Mouse (Mus musculus) heart, embryonic 11.5 days (tissue): ENCODE data around the gene Shroom1. TPM values are rescaled to one million over a fixed set of nuclear protein-coding genes. Genes with fewer than 3 reads are reported as not detected.
A peak's percentile ranks its signal among the peaks of the same experiment; 100 is the strongest.
"Not testable (repeated sequence)": the region's sequence is repeated elsewhere in the genome, so short reads cannot be mapped to it uniquely, and the experiment has no call there.

Source experiments
- ATAC-seq: fragments of 200-750 bp; cut with Nextera tagmentation; replicated peaks from 2 replicates; pipeline ENCODE4 v1.8.0; 2017; ENCODE audit warnings: moderate library complexity; ENCODE audit not compliant: insufficient number of reproducible peaks, low FRiP score, low TSS enrichment
- H3K27ac ChIP-seq: fragments of 300-500 bp; sonication (generic); 2 replicates; pipeline ENCODE4 v1.5.1; 2014; ENCODE audit warnings: mild to moderate bottlenecking, low read depth, low read length
- H3K27me3 ChIP-seq: fragments of 300-500 bp; sonication (generic); 2 replicates; pipeline ENCODE4 v1.6.1; 2014; ENCODE audit warnings: mild to moderate bottlenecking, low read length, mixed read lengths; ENCODE audit not compliant: control insufficient read depth, insufficient read depth
- H3K36me3 ChIP-seq: fragments of 300-500 bp; sonication (generic); 2 replicates; pipeline ENCODE4 v1.6.1; 2014; ENCODE audit warnings: mild to moderate bottlenecking, low read length, moderate library complexity, mixed read lengths; ENCODE audit not compliant: control insufficient read depth, insufficient read depth
- H3K4me1 ChIP-seq: fragments of 300-500 bp; sonication (generic); 2 replicates; pipeline ENCODE4 v1.6.1; 2014; ENCODE audit warnings: low read length; ENCODE audit not compliant: control insufficient read depth, insufficient read depth
- H3K4me2 ChIP-seq: fragments of 300-500 bp; sonication (generic); 2 replicates; pipeline ENCODE4 v1.6.1; 2014; ENCODE audit warnings: mild to moderate bottlenecking, moderate library complexity
- H3K4me3 ChIP-seq: fragments of 300-500 bp; sonication (generic); 2 replicates; pipeline ENCODE4 v1.5.1; 2014; ENCODE audit warnings: low read depth, low read length
- H3K9ac ChIP-seq: fragments of 300-500 bp; sonication (generic); 2 replicates; pipeline ENCODE4 v1.6.1; 2014; ENCODE audit warnings: mild to moderate bottlenecking, low read depth, low read length, moderate library complexity
- H3K9me3 ChIP-seq: fragments of 300-500 bp; sonication (generic); replicated peaks from 2 replicates; pipeline ENCODE4 v1.6.1; 2016; ENCODE audit warnings: low read length; ENCODE audit not compliant: control insufficient read depth
- WGBS: fragments of 180-500 bp; shearing (Covaris S2); extraction: QIAGEN DNeasy Blood & Tissue Kit; methylation state at CpG from one replicate; pipeline ENCODE4 v1.1.7; 2014; ENCODE audit not compliant: insufficient replicate concordance; 5-methylcytosine and 5-hydroxymethylcytosine counted together
- polyA plus RNA-seq: library from polyadenylated mRNA; unstranded; fragments of >200 nt; fragmentation: Nextera tagmentation; extraction: Ambion mirVana; gene quantifications from 2 replicates; pipeline ENCODE4 v1.2.1, GENCODE M21; 2014

Gene Shroom1
- polyA plus RNA-seq, 1 experiment from 2014 or later, result 3.3 TPM

DNA sequence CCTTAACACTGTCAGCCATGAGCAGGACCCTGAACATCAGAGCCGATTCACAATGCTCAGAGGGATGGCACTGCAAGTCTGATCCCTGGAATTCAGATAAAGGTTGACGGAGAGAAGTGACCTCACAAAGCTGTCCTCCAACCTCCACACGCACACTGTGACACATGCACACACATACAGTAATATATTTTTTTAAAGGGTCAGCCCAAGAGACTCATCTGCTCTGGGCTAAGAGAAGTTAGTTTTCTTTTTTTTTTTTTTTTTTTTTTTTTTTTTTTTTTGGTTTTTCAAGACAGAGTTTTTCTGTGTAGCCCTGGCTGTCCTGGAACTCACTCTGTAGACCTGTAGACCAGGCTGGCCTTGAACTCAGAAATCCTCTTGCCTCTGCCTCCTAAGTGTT, 30.1 kb upstream of the Shroom1 start:
- H3K4me1 ChIP-seq, ATAC-seq, H3K9ac ChIP-seq, H3K36me3 ChIP-seq, H3K27me3 ChIP-seq, H3K4me2 ChIP-seq, H3K9me3 ChIP-seq, H3K4me3 ChIP-seq: not testable (repeated sequence)
- H3K27ac ChIP-seq, result peak overlapping the region; percentile 10; the same call in 1 of the 2 replicates
- 51% methylated on average over 3 of the region's 3 CpGs for WGBS

DNA sequence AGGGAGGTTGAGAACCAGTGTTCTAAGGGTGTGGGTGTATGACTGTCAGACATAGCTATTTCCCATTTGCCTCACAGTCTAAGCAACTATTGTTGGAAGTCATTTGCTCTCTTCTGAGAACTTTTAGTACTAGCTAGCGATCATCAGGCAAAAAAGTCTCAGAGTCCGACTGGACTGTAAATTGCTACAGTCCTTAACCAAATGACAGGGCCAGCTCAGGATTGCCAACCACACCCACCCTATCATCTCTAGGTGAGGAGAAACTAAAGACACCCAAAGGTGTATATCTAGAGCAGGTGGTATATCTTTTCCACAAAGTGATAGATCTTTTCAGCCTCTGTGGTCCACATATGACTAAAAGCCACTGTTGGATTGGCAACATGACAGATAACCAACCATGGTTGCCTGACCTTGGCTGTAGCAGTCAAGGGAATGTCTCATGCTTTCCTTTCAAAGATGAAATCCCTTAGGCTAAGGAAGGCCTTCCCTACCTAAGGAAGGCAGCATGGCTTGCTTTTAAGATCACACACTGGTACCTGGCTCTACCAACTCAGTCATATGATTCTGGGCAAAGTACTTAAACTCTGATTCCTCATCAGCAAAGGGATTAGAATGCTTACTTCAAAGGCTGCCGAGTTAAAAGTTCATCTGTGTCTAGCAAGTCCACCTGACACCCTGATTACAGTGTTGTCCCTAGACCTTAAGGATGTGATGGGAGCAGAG, 28.9 kb upstream of the Shroom1 start:
- Histone ChIP-seq H3K9me3 (no peaks in the 10 kb centered on the region), H3K27ac (no peak overlapping the region), H3K4me3 (no peak overlapping the region), H3K27me3 (no peaks in the 10 kb centered on the region), H3K9ac (no peak overlapping the region), H3K4me1 (peaks cover 10% of the 10 kb centered on the region; the same call in 1 of the 2 replicates), H3K4me2 (no peak overlapping the region), H3K36me3 (peaks cover 8% of the 10 kb centered on the region)
- no peak for ATAC-seq
- WGBS, result 85% methylated on average over 3 of the region's 3 CpGs

DNA sequence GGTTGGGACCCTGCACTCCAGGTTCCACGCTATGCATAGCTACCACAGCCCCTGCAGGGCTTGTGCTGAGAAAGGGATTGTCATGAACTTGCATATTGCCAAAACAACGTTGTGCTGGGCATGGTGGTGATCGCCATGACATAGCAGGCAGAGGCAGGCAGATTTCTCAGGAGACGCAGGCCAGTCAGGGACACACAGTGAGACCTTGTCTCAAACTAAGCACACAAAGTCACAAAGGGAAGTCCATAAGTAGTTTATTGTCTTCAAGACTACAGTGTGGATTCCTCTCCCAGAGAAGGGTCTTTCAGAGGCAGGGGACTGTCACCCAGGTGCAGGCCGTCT, 28.3 kb upstream of the Shroom1 start:
- WGBS, result 91% methylated on average over 5 of the region's 5 CpGs
- Histone ChIP-seq H3K9me3 (no peaks in the 10 kb centered on the region), H3K27ac (no peak overlapping the region), H3K27me3 (no peaks in the 10 kb centered on the region), H3K4me3 (no peak overlapping the region), H3K9ac (no peak overlapping the region), H3K36me3 (peaks cover 8% of the 10 kb centered on the region), H3K4me1 (peaks cover 10% of the 10 kb centered on the region; the same call in 1 of the 2 replicates), H3K4me2 (no peak overlapping the region)
- ATAC-seq, result no peak

DNA sequence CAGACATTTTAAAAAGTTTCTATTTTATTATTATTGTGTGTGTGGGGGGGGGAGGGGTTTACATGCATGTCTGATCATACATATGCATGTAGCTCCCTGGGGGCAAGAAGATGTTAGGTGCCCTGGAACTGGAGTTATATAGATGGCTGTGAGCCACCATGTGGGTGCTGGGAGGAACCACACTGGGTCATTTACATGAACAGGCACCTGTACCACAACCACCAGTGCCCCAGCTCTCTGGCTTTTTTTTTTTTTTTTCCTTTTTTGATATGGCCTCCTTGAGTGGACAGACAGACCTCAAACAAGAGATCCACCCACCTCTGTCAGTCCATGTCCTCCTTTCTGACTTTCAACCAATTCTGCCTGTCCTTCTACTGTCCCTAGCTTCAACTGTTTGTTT, 27.8 kb upstream of the Shroom1 start:
- Histone ChIP-seq H3K36me3 (peaks cover 8% of the 10 kb centered on the region), H3K27ac (no peak overlapping the region), H3K4me1 (peaks cover 10% of the 10 kb centered on the region; the same call in 1 of the 2 replicates), H3K4me3 (no peak overlapping the region; the same call in 1 of the 2 replicates), H3K9me3 (no peaks in the 10 kb centered on the region), H3K27me3 (no peaks in the 10 kb centered on the region), H3K9ac (no peak overlapping the region), H3K4me2 (peak overlapping the region; percentile 72)
- ATAC-seq, result no peak

DNA sequence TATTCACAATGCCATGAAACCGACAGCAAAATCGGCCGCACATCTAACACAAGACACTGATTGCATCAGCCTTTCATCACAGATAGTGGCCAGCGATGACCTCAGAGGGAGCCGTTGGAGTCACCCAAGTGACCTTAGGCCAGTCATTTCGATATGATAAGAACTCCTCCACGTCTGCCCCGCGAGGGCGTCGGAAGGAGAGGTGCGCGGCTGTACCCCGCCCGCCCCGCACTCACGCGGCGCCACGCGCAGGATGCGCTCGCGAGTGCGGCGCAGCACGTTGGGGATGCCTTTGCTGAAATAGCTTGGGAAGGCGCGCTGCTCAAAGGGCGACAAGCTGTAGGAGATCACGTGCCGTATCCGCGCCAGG, 26.7 kb upstream of the Shroom1 start:
- Histone ChIP-seq H3K27ac (peak overlapping the region; percentile 89), H3K9ac (peak overlapping the region; percentile 97), H3K27me3 (no peaks in the 10 kb centered on the region), H3K4me1 (peaks cover 10% of the 10 kb centered on the region; the same call in 1 of the 2 replicates), H3K4me3 (peak overlapping the region; percentile 96), H3K9me3 (no peaks in the 10 kb centered on the region), H3K4me2 (peak overlapping the region; percentile 72), H3K36me3 (peaks cover 8% of the 10 kb centered on the region)
- ATAC-seq, result peak; percentile 22; the same call in 1 of the 2 replicates
- under 1% methylated on average over 34 of the region's 34 CpGs for WGBS

DNA sequence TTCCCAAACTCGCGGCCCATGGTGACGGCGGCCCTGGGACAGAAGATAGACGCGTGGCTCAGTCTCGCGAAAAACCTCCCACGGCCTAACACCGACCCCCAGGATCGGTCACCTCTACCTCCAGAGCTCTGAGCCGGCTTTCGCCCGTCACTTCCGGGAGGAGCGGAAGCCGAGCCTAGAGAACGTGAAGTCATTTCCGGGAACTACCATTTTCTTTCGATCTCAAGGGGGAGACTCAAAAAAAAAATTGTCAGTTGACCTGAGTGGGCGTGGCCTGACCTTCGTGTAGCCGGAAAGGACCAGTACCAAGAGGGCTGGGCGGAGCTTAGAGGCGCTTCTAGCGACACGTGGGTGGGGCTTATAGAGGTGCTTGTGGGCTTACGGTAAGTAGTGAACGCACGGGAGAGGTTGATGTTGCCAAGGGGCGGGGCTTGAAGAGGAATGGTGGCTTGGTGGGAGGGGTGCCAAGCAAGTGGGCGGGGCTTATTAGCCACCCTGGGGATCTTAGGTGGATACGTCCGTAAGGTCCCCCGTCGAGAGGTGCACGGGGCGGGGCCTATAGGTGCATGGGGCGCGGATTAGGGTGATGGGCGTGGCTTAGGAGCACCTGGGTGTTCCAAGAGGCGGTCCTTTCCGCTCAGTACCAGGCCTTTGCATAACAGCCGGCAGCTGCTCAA, 26.2 kb upstream of the Shroom1 start, which contains the start of the genes Uqcrq and Gdf9:
TSS of gene Uqcrq (minus strand) at position 162 of the 677 bp plus-strand sequence.
TSS of gene Gdf9 (plus strand) at position 354 of the 677 bp plus-strand sequence.
- Histone ChIP-seq H3K27ac (peak within 1 kb of the TSS; percentile 89), H3K9ac (peak within 1 kb of the TSS; percentile 97), H3K9me3 (no peaks in the 10 kb centered on the region), H3K4me2 (peak within 1 kb of the TSS; percentile 72), H3K4me3 (peak within 1 kb of the TSS; percentile 96), H3K4me1 (peaks cover 10% of the 10 kb centered on the region; the same call in 1 of the 2 replicates), H3K36me3 (peaks cover 8% of the 10 kb centered on the region), H3K27me3 (no peaks in the 10 kb centered on the region)
- peak; percentile 90 for ATAC-seq
- under 1% methylated on average over 44 of the region's 44 CpGs for WGBS

DNA sequence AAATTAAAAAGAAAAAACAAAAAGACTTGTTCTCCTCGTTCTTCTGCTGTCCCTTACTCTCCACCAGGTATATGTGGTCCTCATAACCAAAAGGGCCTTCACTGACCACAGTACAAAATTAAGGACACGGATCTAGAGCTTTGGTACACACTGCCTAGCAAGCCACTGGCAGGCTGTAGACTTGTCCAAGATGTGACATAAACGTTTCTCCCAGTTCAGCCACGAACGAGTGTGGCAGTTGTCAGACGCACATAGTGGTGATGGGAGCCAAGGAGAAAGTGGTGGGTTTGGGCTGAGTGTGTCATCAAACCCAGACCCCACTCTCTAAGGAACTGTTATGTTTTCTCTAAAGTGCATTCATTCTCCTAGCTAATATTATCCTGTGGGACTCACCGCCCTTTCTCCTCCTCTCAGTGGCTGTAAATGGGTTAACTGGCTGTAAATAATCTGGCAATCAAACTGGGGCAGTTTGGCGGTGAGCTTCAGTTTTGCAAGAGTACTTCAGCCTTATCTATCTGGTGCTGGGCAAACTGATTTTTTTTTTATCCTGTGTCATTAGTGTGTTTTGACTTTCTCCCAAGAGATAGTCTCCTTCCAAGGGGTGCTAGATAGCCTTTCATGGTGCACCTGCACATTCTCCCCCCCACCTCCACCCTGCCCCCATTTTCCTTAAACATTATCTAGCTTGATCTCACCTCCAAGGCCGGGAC, 25.5 kb upstream of the Shroom1 start:
- Histone ChIP-seq H3K27me3 (no peaks in the 10 kb centered on the region), H3K9me3 (no peaks in the 10 kb centered on the region), H3K4me3 (peak overlapping the region; percentile 96), H3K4me1 (peaks cover 8% of the 10 kb centered on the region; the same call in 1 of the 2 replicates), H3K27ac (peak overlapping the region; percentile 89), H3K36me3 (peaks cover 8% of the 10 kb centered on the region), H3K4me2 (peak overlapping the region; percentile 70), H3K9ac (peak overlapping the region; percentile 60)
- peak; percentile 28 for ATAC-seq
- 18% methylated on average over 9 of the region's 9 CpGs for WGBS

DNA sequence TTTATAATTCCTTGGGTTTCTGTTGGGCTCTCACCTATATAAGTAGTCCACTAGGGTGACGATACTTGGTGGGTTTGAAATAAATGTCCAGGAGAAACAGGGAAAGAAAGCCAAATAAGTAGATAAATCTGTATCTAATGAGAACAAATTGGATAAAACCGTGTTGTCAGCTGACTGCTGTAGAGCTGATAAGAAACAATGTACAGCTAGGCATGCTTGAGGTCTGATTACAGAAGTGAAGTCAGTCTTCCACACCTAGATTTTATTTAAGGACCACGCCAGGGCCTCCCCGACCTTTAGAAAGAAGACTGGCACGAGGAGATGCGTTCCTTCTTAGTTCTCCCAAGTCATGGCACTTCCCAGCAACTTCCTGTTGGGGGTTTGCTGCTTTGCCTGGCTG, 23.9 kb upstream of the Shroom1 start:
- 41% methylated on average over 6 of the region's 6 CpGs for WGBS
- no peak overlapping the region for H3K4me3 ChIP-seq
- no peak overlapping the region; the same call in 1 of the 2 replicates for H3K9ac ChIP-seq
- ATAC-seq, result no peak
- H3K27ac ChIP-seq, result no peak overlapping the region
- H3K9me3 ChIP-seq, result no peaks in the 10 kb centered on the region
- no peak overlapping the region for H3K4me2 ChIP-seq
- H3K27me3 ChIP-seq, result no peaks in the 10 kb centered on the region
- peaks cover 8% of the 10 kb centered on the region for H3K36me3 ChIP-seq
- peaks cover 7% of the 10 kb centered on the region; the same call in 1 of the 2 replicates for H3K4me1 ChIP-seq
